Mouse (Mus musculus) erythroblast, embryonic 14.5 days (primary cell): ENCODE measurements around the gene Nmrk1.

ENCODE experiments used
- GATA1 ChIP-seq: IDR thresholded peaks from 2 replicates; pipeline ENCODE4 v1.6.1; 2012; ENCODE audit warnings: low read length, inconsistent platforms, mixed read lengths
- TAL1 ChIP-seq: IDR thresholded peaks from 3 replicates; pipeline ENCODE4 v1.6.1; 2012; ENCODE audit warnings: low read length, inconsistent platforms, mixed read lengths

DNA sequence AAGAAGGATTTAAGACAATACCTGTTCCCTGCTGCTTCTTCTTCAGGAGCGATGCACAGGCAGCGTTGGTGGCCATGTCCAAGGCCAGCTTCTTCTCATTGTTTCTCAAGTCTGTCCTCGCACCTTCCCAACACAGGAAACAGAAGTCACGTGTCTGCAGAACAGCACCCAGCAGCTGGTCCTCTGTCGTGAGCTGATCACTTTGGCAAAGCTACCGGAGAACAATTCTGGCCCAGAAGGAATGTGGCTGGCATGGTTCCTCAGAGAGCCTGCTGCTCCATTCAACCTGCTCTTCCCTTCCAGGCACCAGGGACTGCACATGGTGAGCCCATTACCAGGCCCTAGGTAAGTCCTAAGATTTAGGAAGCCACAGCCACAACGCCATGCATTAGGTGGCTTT is 47.1 kb upstream of the Nmrk1 start:
- no peak for TF ChIP-seq TAL1
- TF ChIP-seq GATA1: no peak
